Mouse (Mus musculus) liver, embryonic 14 days (tissue): ENCODE results near the gene Zfp948. TPM values are rescaled to one million over a fixed set of nuclear protein-coding genes. Genes with fewer than 3 reads are reported as not detected.

Experiments used
- polyA plus RNA-seq: library from polyadenylated mRNA; depleted of rRNA; stranded (reverse); fragments of >200 nt; gene quantifications from 2 replicates; pipeline ENCODE4 v1.2.3, GENCODE M21; 2012; rRNA removed

Gene Zfp948
- 4.3 TPM in 2 replicates for polyA plus RNA-seq

DNA sequence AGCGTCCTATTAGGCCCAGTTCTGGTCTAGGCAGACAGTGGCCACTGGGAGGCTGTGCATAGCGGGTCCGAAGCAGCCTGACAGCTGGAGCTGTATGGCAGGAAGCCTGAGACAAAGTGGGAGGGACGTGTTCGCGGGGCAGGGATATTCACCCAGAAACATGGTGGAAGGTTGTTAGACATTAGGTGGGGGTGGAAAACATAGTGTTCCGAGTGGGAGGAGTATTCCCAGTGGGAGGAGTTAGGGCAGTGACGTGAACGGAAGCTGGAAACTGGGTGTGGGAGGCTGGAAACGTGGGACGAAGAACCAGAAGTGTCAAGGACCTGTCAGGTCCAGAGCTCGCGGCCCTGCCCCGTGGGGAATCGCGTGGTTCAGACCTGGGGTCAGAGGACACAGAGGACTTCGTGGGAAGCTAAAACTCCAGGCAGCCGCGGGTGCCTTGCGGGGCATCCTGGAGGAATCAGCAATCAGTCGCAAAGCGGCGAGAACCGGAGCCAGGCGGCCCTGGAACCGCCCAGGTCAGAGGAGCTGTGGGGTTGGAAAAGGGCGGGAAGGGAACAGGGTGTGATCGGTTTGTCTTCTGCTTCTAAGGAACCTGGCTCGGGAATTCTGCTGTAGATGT is at the start of gene Zfp948:
Gene Zfp948, plus strand, starts transcription at position 281 of the 622 bp plus-strand sequence.

GRCm38 (mm10) chr17:21535096-21536001 is 31.5 kb upstream of the Zfp948 start, which contains the start of gene Zfp52:
TSS of gene Zfp52 (plus strand) at chr17:21535539.

Other genes with a start within 250 kb of the Zfp948 start
- 0.32 and 0.36 TPM in 2 replicates for gene Zfp677, start 183.3 kb upstream of the Zfp948 start, polyA plus RNA-seq
- gene Zfp54, start 143.8 kb upstream of the Zfp948 start, polyA plus RNA-seq, result 0.98 and 1.2 TPM in 2 replicates
- gene Zfp51, start 116.6 kb upstream of the Zfp948 start, polyA plus RNA-seq, result 2.7 and 3.2 TPM in 2 replicates
- gene Zfp53, start 78.0 kb upstream of the Zfp948 start, polyA plus RNA-seq, result 1.5 and 1.8 TPM in 2 replicates
- 0.65 and 0.67 TPM in 2 replicates for gene Zfp52, start 31.5 kb upstream of the Zfp948 start, polyA plus RNA-seq
- 0.63 and 0.84 TPM in 2 replicates for gene Zfp983, start 83.6 kb downstream of the Zfp948 start, polyA plus RNA-seq
- gene Gm10226, start 124.9 kb downstream of the Zfp948 start, polyA plus RNA-seq, result 2.3 and 4.5 TPM in 2 replicates
- 4.1 and 4.5 TPM in 2 replicates for gene Zfp760, start 140.7 kb downstream of the Zfp948 start, polyA plus RNA-seq
- 1.4 TPM in 2 replicates for gene Zfp229, start 163.8 kb downstream of the Zfp948 start, polyA plus RNA-seq